Mouse (Mus musculus) embryonic fibroblast, embryonic 13.5 days (primary cell): Measurements from ENCODE around the gene Ctnna3.

Experiments
- CTCF ChIP-seq: IDR thresholded peaks from 2 replicates; pipeline ENCODE4 v1.5.1; 2011; ENCODE audit warnings: mild to moderate bottlenecking, control low read depth, low read length, moderate library complexity, borderline replicate concordance; ENCODE audit not compliant: insufficient read depth
- POLR2A ChIP-seq: IDR thresholded peaks from 2 replicates; pipeline ENCODE4 v1.6.1; 2011; ENCODE audit warnings: low read depth, mild to moderate bottlenecking, control low read depth, low read length, moderate library complexity

DNA sequence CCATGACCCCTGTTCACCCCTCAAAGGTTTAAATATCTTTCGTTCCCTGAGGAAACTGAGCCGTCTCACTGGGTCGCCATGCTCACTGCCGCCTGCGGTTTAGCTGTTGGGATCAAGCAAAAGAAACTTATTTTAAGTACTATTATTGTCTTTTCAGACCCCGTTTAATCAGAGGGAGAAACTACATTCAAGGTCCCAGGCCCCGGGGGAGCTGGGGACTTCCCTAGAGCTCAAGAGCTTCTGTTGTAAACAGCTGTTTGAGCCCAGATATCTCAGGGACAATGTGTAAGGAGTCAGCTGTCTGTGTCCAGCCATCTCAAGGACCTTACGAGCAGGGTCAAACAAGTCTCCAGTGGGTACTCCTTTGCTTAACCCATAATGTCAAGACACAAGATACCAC, 2.8 kb upstream of the Ctnna3 start:
- TF ChIP-seq CTCF (no peak), POLR2A (no peak)
